Mouse (Mus musculus) MEL (cell line): ENCODE results near the gene Aph1b. TPM values are rescaled to one million over a fixed set of nuclear protein-coding genes. Genes with fewer than 3 reads are reported as not detected.

Experiments
- DNase-seq: peaks from one replicate; pipeline ENCODE4 v3.0.0; 2011; ENCODE audit warnings: low read depth, low spot score
- H3K27ac ChIP-seq: 2 replicates; pipeline ENCODE4 v1.5.1; 2012; ENCODE audit warnings: low read depth, mild to moderate bottlenecking, control low read depth, low read length, moderate library complexity; ENCODE audit not compliant: control insufficient read depth
- H3K27me3 ChIP-seq, 2 experiments: fragments of 150-350 bp in 1 of 2; sonication (generic) in 1 of 2; 2 replicates each; pipeline ENCODE4 v1.6.1; 2012; ENCODE audit warnings: low read length in 2 of 2, mild to moderate bottlenecking in 2 of 2, improper control_type of control experiment in 1 of 2, moderate library complexity in 1 of 2; ENCODE audit not compliant: insufficient read depth in 2 of 2, control insufficient read depth in 1 of 2
- H3K36me3 ChIP-seq, 2 experiments: 2 replicates each; pipeline ENCODE4 v1.6.1; 2012 to 2014; ENCODE audit warnings: low read length in 2 of 2, improper control_type of control experiment in 1 of 2, inconsistent platforms in 1 of 2, mild to moderate bottlenecking in 1 of 2; ENCODE audit not compliant: insufficient read depth in 2 of 2, control insufficient read depth in 1 of 2
- H3K4me1 ChIP-seq, 2 experiments: fragments of 150-350 bp in 1 of 2; sonication (generic) in 1 of 2; 2 replicates each; pipeline ENCODE4 v1.6.1; 2012; ENCODE audit warnings: low read length in 2 of 2, improper control_type of control experiment in 1 of 2, mild to moderate bottlenecking in 1 of 2; ENCODE audit not compliant: insufficient read depth in 2 of 2, control insufficient read depth in 1 of 2
- H3K4me3 ChIP-seq, 2 experiments: fragments of 150-350 bp in 1 of 2; sonication (generic) in 1 of 2; 2 replicates each; pipeline ENCODE4 v1.5.1; 2012; ENCODE audit warnings: low read depth in 2 of 2, low read length in 2 of 2, mild to moderate bottlenecking in 2 of 2, moderate library complexity in 2 of 2, control low read depth in 1 of 2, improper control_type of control experiment in 1 of 2; ENCODE audit not compliant: control insufficient read depth in 1 of 2, insufficient read depth in 1 of 2
- H3K79me2 ChIP-seq: 2 replicates; pipeline ENCODE4 v1.6.1; 2012; ENCODE audit warnings: mild to moderate bottlenecking, low read length, moderate library complexity; ENCODE audit not compliant: control insufficient read depth, poor library complexity, insufficient read depth
- H3K9ac ChIP-seq: 2 replicates; pipeline ENCODE4 v1.6.1; 2012; ENCODE audit warnings: low read depth, mild to moderate bottlenecking, control low read depth, low read length, moderate library complexity; ENCODE audit not compliant: control insufficient read depth, poor library complexity, severe bottlenecking
- H3K9me3 ChIP-seq: fragments of 150-350 bp; sonication (generic); replicated peaks from 2 replicates; pipeline ENCODE4 v1.6.1; 2012; ENCODE audit warnings: mild to moderate bottlenecking, low read length, improper control_type of control experiment, moderate library complexity; ENCODE audit not compliant: insufficient read depth
- CTCF ChIP-seq, 3 experiments: IDR thresholded peaks in 2 of 3; conservative IDR thresholded peaks in 1 of 3; 2 replicates each; pipeline ENCODE4 v1.5.1; 2011 to 2012; ENCODE audit warnings: low read length in 3 of 3, low read depth in 2 of 3, mild to moderate bottlenecking in 2 of 3, improper control_type of control experiment in 1 of 3, inconsistent platforms in 1 of 3, mixed read lengths in 1 of 3, moderate library complexity in 1 of 3; ENCODE audit not compliant: control insufficient read depth in 1 of 3, insufficient read depth in 1 of 3, poor library complexity in 1 of 3, severe bottlenecking in 1 of 3
- E2F4 ChIP-seq: IDR thresholded peaks from 2 replicates; pipeline ENCODE4 v1.6.1; 2011; ENCODE audit warnings: low read depth, low read length, improper control_type of control experiment, borderline replicate concordance
- ELF1 ChIP-seq: IDR thresholded peaks from 2 replicates; pipeline ENCODE4 v1.6.1; 2014; ENCODE audit warnings: low read depth, mild to moderate bottlenecking, inconsistent platforms, low read length, improper control_type of control experiment, moderate library complexity
- GATA1 ChIP-seq: IDR thresholded peaks from 2 replicates; pipeline ENCODE4 v1.6.1; 2011; ENCODE audit warnings: low read depth, low read length, improper control_type of control experiment
- HCFC1 ChIP-seq: IDR thresholded peaks from 2 replicates; pipeline ENCODE4 v1.6.1; 2012; ENCODE audit warnings: low read depth, mild to moderate bottlenecking, inconsistent platforms, low read length, improper control_type of control experiment, moderate library complexity
- JUND ChIP-seq: IDR thresholded peaks from 2 replicates; pipeline ENCODE4 v1.6.1; 2011; ENCODE audit warnings: low read depth, mild to moderate bottlenecking, improper control_type of control experiment, low read length
- KAT2A ChIP-seq: conservative IDR thresholded peaks from 2 replicates; pipeline ENCODE4 v1.6.1; 2012; ENCODE audit warnings: low read depth, low read length, improper control_type of control experiment, inconsistent platforms
- MAX ChIP-seq: IDR thresholded peaks from 2 replicates; pipeline ENCODE4 v1.6.1; 2011; ENCODE audit warnings: low read length, improper control_type of control experiment
- MXI1 ChIP-seq: IDR thresholded peaks from 2 replicates; pipeline ENCODE4 v1.6.1; 2011; ENCODE audit warnings: mild to moderate bottlenecking, low read depth, low read length, improper control_type of control experiment
- MYB ChIP-seq: IDR thresholded peaks from 2 replicates; pipeline ENCODE4 v1.6.1; 2011; ENCODE audit warnings: mild to moderate bottlenecking, low read depth, low read length, improper control_type of control experiment
- MYC ChIP-seq: IDR thresholded peaks from 2 replicates; pipeline ENCODE4 v1.6.1; 2011; ENCODE audit warnings: low read depth, mild to moderate bottlenecking, low read length, improper control_type of control experiment, moderate library complexity
- NELFE ChIP-seq: IDR thresholded peaks from 2 replicates; pipeline ENCODE4 v1.6.1; 2011; ENCODE audit warnings: low read depth, low read length, improper control_type of control experiment
- NRF1 ChIP-seq: IDR thresholded peaks from 2 replicates; pipeline ENCODE4 v1.6.1; 2014; ENCODE audit warnings: low read depth, mild to moderate bottlenecking, inconsistent platforms, low read length, improper control_type of control experiment, moderate library complexity; ENCODE audit not compliant: poor library complexity, insufficient read depth, severe bottlenecking
- POLR2AphosphoS5 ChIP-seq: IDR thresholded peaks from 2 replicates; pipeline ENCODE4 v1.6.1; 2012; ENCODE audit warnings: low read depth, borderline replicate concordance, mild to moderate bottlenecking, inconsistent platforms, low read length, moderate library complexity, mixed read lengths
- RAD21 ChIP-seq: IDR thresholded peaks from 2 replicates; pipeline ENCODE4 v1.6.1; 2011; ENCODE audit warnings: mild to moderate bottlenecking, low read depth, low read length, improper control_type of control experiment
- RCOR1 ChIP-seq: IDR thresholded peaks from 2 replicates; pipeline ENCODE4 v1.6.1; 2012; ENCODE audit warnings: low read depth, mild to moderate bottlenecking, inconsistent platforms, low read length, improper control_type of control experiment
- SIN3A ChIP-seq: IDR thresholded peaks from 2 replicates; pipeline ENCODE4 v1.6.1; 2012; ENCODE audit warnings: low read length, improper control_type of control experiment, inconsistent platforms
- SMC3 ChIP-seq: IDR thresholded peaks from 2 replicates; pipeline ENCODE4 v1.6.1; 2011; ENCODE audit warnings: low read depth, low read length, improper control_type of control experiment
- TAL1 ChIP-seq: IDR thresholded peaks from 2 replicates; pipeline ENCODE4 v1.6.1; 2012; ENCODE audit warnings: mild to moderate bottlenecking, inconsistent platforms, low read length, moderate library complexity, mixed read lengths
- TBP ChIP-seq: IDR thresholded peaks from 2 replicates; pipeline ENCODE4 v1.8.0; 2011; ENCODE audit warnings: low read depth, low read length, improper control_type of control experiment
- USF2 ChIP-seq, 2 experiments: IDR thresholded peaks; 2 replicates each; pipeline ENCODE4 v1.6.1; 2011 to 2012; ENCODE audit warnings: improper control_type of control experiment in 2 of 2, low read length in 2 of 2, borderline replicate concordance in 1 of 2, inconsistent platforms in 1 of 2, low read depth in 1 of 2, mild to moderate bottlenecking in 1 of 2; ENCODE audit not compliant: insufficient read depth in 1 of 2
- ZC3H11A ChIP-seq: IDR thresholded peaks from 2 replicates; pipeline ENCODE4 v1.6.1; 2012; ENCODE audit warnings: low read depth, mild to moderate bottlenecking, inconsistent platforms, low read length, improper control_type of control experiment
- ZKSCAN1 ChIP-seq: IDR thresholded peaks from 2 replicates; pipeline ENCODE4 v1.6.1; 2012; ENCODE audit warnings: low read depth, mild to moderate bottlenecking, inconsistent platforms, low read length, improper control_type of control experiment, moderate library complexity
- ZNF384 ChIP-seq: IDR thresholded peaks from 2 replicates; pipeline ENCODE4 v1.6.1; 2012; ENCODE audit warnings: low read depth, mild to moderate bottlenecking, inconsistent platforms, low read length, improper control_type of control experiment
- polyA plus RNA-seq, 2 experiments: library from polyadenylated mRNA; stranded (reverse) in 1 of 2; unstranded in 1 of 2; fragments of >175 nt in 1 of 2; fragments of >200 nt in 1 of 2; gene quantifications; 2 replicates each; pipeline versions ENCODE4 v1.2.1 to v1.2.4; 2012; ENCODE audit warnings: low replicate concordance in 2 of 2, low read depth in 1 of 2; ENCODE audit not compliant: insufficient read length in 2 of 2, insufficient read depth in 1 of 2, missing spikeins in 1 of 2
- total RNA-seq: library from RNA; depleted of rRNA; stranded (reverse); fragments of 300-350 nt; gene quantifications from 2 replicates; pipeline ENCODE4 v1.2.3, GENCODE M21; 2012

Aph1b gene
- total and polyA plus RNA-seq, 3 experiments: 0.04 to 0.93 TPM; not detected in 1

DNA sequence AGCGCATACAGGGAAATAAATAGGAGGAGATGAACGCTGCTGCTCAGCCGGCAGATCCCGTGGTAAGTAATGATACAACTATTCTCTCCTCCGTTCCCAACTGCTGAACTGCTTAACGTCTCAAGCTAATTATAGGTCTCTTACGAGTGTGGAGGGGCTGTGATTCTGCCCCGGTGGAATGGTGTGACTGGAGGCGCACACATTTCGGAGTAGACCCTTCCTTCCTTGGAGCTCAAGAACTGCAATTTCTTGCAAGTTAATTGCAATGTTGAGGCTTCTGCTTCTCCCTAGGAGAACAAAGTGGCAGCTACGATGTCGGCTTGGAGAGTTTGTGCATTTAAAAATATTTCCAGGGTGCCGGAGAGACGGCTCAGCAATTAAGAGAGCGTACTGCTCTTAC lies 46.9 kb downstream of the Aph1b start:
- H3K79me2 ChIP-seq: no peaks in the 10 kb centered on the region
- H3K27ac ChIP-seq: no peak overlapping the region
- no peaks in the 10 kb centered on the region for H3K36me3 ChIP-seq
- H3K4me3 ChIP-seq: no peak overlapping the region
- peaks cover 0 to 3% of the 10 kb centered on the region in 2 experiments; a peak in 2 of 4 replicates for H3K27me3 ChIP-seq
- H3K9me3 ChIP-seq: no peaks in the 10 kb centered on the region
- no peak overlapping the region for H3K9ac ChIP-seq
- DNase-seq: no peak
- H3K4me1 ChIP-seq: no peaks in the 10 kb centered on the region
- TF ChIP-seq POLR2AphosphoS5: no peak
- no peak for TF ChIP-seq JUND
- TF ChIP-seq E2F4: no peak
- no peak for TF ChIP-seq MXI1
- TF ChIP-seq TBP: no peak
- no peak for TF ChIP-seq USF2 (IDR thresholded peaks at IDR 0.05; ENCODE audit: borderline replicate concordance in 1 of 2, insufficient read depth in 1 of 2, low read depth in 1 of 2, low read length in 2 of 2)
- no peak for TF ChIP-seq ZKSCAN1
- no peak for TF ChIP-seq KAT2A
- TF ChIP-seq ELF1: no peak
- no peak for TF ChIP-seq TAL1
- TF ChIP-seq GATA1: no peak
- no peak for TF ChIP-seq MYC
- TF ChIP-seq ZNF384: no peak
- no peak for TF ChIP-seq NRF1
- no peak for TF ChIP-seq CTCF (IDR thresholded peaks at IDR 0.05 in 2 of 3, conservative IDR thresholded peaks at IDR 0.05 in 1 of 3; ENCODE audit: control insufficient read depth in 1 of 3, insufficient read depth in 1 of 3, low read depth in 2 of 3, low read length in 3 of 3, poor library complexity in 1 of 3, severe bottlenecking in 1 of 3)
- no peak for TF ChIP-seq RCOR1
- TF ChIP-seq SMC3: no peak
- TF ChIP-seq RAD21: no peak
- no peak for TF ChIP-seq HCFC1

DNA sequence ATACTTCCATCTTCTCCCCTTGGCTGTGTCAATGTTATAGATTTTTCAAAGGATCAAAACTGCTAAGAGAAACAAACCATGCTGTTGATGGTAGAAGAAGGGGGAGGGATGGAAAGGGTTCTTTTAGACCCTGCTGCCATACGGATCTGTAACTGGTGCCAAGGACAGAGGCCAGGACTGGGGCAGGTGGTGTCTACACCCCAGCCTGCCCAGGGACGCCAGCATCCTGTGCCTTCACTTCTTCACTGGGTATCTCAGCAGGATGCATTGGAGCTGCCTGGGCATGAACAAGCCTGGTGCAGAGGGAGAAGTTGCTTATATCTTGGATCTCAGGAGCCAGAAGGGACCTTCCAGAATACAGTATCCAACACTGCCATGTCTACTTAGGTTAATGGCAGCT lies 50.8 kb downstream of the Aph1b start:
- Histone ChIP-seq H3K79me2 (no peaks in the 10 kb centered on the region), H3K27me3 (no peaks in the 10 kb centered on the region; a peak in 1 of 4 replicates), H3K27ac (no peak overlapping the region), H3K4me1 (no peaks in the 10 kb centered on the region), H3K36me3 (no peaks in the 10 kb centered on the region), H3K9ac (no peak overlapping the region), H3K9me3 (no peaks in the 10 kb centered on the region), H3K4me3 (no peak overlapping the region)
- DNase-seq: no peak
- TF ChIP-seq NRF1 (no peak), USF2 (IDR thresholded peaks at IDR 0.05; ENCODE audit: borderline replicate concordance in 1 of 2, insufficient read depth in 1 of 2, low read depth in 1 of 2, low read length in 2 of 2) (no peak), SIN3A (no peak), E2F4 (no peak), RCOR1 (no peak), JUND (no peak), MAX (no peak), HCFC1 (no peak), TAL1 (no peak), NELFE (no peak), ZKSCAN1 (no peak), ZC3H11A (no peak), MYB (no peak), KAT2A (no peak)
